Mouse (Mus musculus) bone marrow, adult 2 months (tissue): Measurements from ENCODE around the gene Mamdc2. TPM values are rescaled to one million over a fixed set of nuclear protein-coding genes. Genes with fewer than 3 reads are reported as not detected.
"Not testable (repeated sequence)": the region's sequence is repeated elsewhere in the genome, so short reads cannot be mapped to it uniquely, and the experiment has no call there.

Experiments
- H3K27ac ChIP-seq: fragments of 200-500 bp; 2 replicates; pipeline ENCODE4 v1.5.1; 2012; ENCODE audit warnings: low read depth, mild to moderate bottlenecking, control low read depth, inconsistent platforms, low read length; ENCODE audit not compliant: control insufficient read depth, poor library complexity, insufficient read depth
- H3K4me1 ChIP-seq: fragments of 200-500 bp; 2 replicates; pipeline ENCODE4 v1.6.1; 2011; ENCODE audit warnings: low read length; ENCODE audit not compliant: control insufficient read depth, insufficient read depth
- H3K4me3 ChIP-seq: fragments of 200-500 bp; replicated peaks from 2 replicates; pipeline ENCODE3; 2011; ENCODE audit warnings: mild to moderate bottlenecking, low read depth, low read length, control low read depth; ENCODE audit not compliant: control insufficient read depth
- CTCF ChIP-seq: fragments of 200-500 bp; IDR thresholded peaks from 2 replicates; pipeline ENCODE4 v1.5.1; 2011; ENCODE audit warnings: low read length, control low read depth; ENCODE audit not compliant: control insufficient read depth, insufficient read depth
- POLR2A ChIP-seq: fragments of 200-500 bp; IDR thresholded peaks from 2 replicates; pipeline ENCODE4 v1.6.1; 2011; ENCODE audit warnings: low read depth, mild to moderate bottlenecking, control low read depth, low read length, borderline replicate concordance; ENCODE audit not compliant: control insufficient read depth
- WGBS: fragments of 180-500 bp; shearing (Covaris S2); methylation state at CpG from one replicate; pipeline ENCODE4 v1.1.7; 2018; 5-methylcytosine and 5-hydroxymethylcytosine counted together
- polyA plus RNA-seq: library from polyadenylated mRNA; stranded (reverse); fragments of >200 nt; gene quantifications from 2 replicates; pipeline ENCODE4 v1.2.4, GENCODE M21; 2011; ENCODE audit warnings: low replicate concordance; ENCODE audit not compliant: missing spikeins, insufficient read depth, insufficient read length

The Mamdc2 gene
- polyA plus RNA-seq = 0.82 TPM in 1 of 2 replicates, not detected in the other

GRCm38 (mm10) chr19:23447988-23448497, at the start of gene Mamdc2:
Mamdc2 (minus strand) TSS chr19:23448442.
- Histone ChIP-seq H3K4me1 (no peaks in the 10 kb centered on the region; the same call in 1 of the 2 replicates), H3K4me3 (peak within 1 kb of the TSS; percentile 56), H3K27ac (no peak within 1 kb of the TSS; the same call in 1 of the 2 replicates)
- no peak for TF ChIP-seq CTCF
- TF ChIP-seq POLR2A = no peak
- 5% methylated on average over 19 of the region's 19 CpGs for WGBS

DNA sequence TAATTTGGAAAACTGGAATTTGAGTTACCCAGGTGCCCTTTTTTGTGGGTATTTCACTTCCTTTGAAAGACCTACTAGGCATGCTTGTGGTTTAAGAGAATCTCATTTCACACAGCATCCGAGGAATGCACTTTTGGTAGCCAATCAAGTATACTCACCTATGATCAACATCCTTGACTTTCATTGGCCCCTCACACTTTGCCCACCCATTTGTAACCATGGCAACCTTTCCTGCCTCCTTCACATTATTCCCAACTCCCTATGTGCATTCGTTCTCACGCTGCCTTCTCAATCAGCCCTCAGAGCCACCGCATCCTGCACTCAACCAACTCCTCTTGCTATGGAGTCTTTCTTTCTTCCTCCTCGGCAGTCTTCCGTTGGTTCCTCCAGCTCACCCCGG, 49.8 kb upstream of the Mamdc2 start:
- no peaks in the 10 kb centered on the region for H3K4me1 ChIP-seq

DNA sequence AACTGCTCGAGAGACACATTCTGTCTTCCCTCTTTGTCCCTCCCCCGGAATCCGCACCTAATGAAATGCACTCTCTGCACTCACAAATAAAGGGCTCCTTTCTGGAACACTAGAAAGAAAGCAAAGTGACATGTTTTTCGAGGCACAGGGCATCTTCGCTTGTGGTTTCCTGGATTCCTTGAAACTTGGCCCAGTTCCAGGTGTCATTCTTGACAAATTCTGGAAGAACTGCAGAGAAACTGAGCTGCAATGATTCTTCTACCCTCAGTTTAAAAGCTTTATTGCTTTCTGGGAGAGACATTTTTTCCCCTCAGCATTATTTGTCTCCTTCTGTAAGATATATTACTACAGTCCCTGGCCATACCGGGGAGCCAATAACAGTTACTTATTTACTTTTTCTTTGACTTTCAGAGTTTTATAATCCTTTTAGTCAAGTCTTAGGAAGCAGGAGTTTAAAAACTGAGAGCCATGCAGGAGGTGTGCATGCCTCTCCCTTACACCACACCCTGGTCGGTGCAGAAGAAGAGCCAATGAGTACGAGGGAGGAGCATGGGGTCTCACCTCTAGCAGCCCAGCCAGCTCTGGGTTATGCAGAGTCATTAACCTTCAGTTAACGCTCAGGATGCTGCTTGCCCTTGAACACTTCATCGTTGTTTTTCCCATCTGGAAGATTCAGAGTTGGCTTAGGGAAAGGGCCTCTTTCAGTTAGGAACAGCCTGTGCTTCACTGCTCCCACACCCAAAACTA, 49.1 kb upstream of the Mamdc2 start:
- WGBS = 47% methylated on average over 10 of the region's 10 CpGs
- Histone ChIP-seq H3K27ac (no peak overlapping the region), H3K4me3 (no peak overlapping the region), H3K4me1 (no peaks in the 10 kb centered on the region)
- TF ChIP-seq CTCF (no peak), POLR2A (no peak)

More for the DNA sequence above, 49.8 kb upstream of the Mamdc2 start:
- Histone ChIP-seq H3K4me3 (no peak overlapping the region), H3K27ac (no peak overlapping the region)
- no peak for TF ChIP-seq CTCF
- TF ChIP-seq POLR2A = no peak
- 80% methylated on average over 7 of the region's 7 CpGs for WGBS

DNA sequence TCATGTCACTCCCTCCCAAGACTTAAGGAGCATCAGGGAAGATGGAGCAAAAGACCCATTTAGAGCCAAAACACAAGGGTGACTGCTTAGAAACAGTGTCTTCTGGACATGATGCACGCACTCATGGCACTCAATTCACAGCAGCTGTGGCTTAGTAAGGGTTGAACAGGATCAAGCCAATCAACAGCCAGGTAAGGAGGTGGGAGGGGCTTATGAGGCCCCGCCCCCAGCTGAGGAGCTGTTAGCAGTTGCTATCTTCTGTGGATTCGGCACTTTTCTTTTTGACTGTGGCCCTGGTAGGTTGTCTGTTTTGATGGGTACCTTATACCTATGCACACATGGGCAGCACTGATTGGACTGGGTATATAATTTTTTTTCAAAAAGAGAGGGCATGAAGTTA, 48.3 kb upstream of the Mamdc2 start:
- WGBS = 78% methylated on average over 3 of the region's 3 CpGs
- Histone ChIP-seq H3K4me1 (no peaks in the 10 kb centered on the region), H3K27ac (no peak overlapping the region), H3K4me3 (no peak overlapping the region)
- TF ChIP-seq POLR2A (no peak), CTCF (no peak)

- H3K27ac ChIP-seq = no peak overlapping the region
- TF ChIP-seq CTCF (no peak), POLR2A (no peak)
- no peak overlapping the region for H3K4me3 ChIP-seq
- no peaks in the 10 kb centered on the region for H3K4me1 ChIP-seq
These were observed 44.4 kb upstream of the Mamdc2 start for GRCm38 (mm10) chr19:23492663-23493062.

DNA sequence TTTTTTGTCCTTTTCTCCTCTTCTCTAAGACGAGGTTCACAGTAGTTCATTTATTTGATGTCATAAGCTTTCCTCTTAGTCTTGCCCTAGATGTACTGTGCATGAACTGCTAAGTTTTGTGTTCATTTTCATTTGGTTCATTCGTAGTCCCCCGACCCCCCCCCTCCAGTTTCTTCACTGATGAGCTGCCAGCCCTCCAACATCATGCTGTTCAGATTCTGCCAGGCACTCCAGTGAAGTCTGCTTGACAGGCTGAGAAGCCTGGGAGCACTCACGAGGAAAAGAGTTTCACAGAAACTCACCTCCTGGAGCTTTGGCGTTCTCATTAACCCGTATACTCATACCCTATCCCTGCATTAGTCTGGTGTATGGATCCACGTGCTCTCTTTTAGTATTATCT, 42.5 kb upstream of the Mamdc2 start:
- H3K4me1 ChIP-seq, H3K4me3 ChIP-seq, H3K27ac ChIP-seq: not testable (repeated sequence)
- 65% methylated on average over 7 of the region's 7 CpGs for WGBS

- TF ChIP-seq CTCF (no peak), POLR2A (no peak)
- Histone ChIP-seq H3K4me3 (no peak overlapping the region), H3K27ac (no peak overlapping the region), H3K4me1 (no peaks in the 10 kb centered on the region)
- 6% methylated on average over 8 of the region's 8 CpGs for WGBS
These were observed 41.5 kb upstream of the Mamdc2 start for GRCm38 (mm10) chr19:23489780-23490179.

DNA sequence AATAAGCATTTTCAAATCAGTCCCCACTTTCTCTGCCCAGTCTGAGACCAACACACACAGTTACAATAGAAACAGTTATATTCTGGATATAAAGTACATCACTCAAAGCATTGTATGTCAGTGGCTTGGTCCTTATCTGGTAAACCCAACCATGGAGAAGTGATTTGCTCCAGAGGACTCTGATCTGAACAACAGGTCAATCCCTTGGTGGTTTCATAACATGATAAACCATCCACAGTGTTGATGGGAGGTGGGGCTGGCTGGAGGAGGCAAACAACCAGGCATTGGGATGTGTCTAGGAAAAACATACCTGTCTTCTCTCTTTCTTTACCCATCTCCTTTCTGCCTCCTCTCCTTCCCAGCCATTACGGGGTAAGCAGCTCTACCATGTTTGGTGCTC, 39.2 kb upstream of the Mamdc2 start:
- Histone ChIP-seq H3K4me1 (no peaks in the 10 kb centered on the region), H3K27ac (no peak overlapping the region), H3K4me3 (no peak overlapping the region)
- TF ChIP-seq CTCF = no peak
- WGBS = 73% methylated on average over 1 of the region's 1 CpGs
